Mouse (Mus musculus): ENCODE measurements around the gene Mnd1.

GRCm38 (mm10) chr3:84059261-84059660 lies 96.3 kb downstream of the Mnd1 start:
- no peak for TF ChIP-seq CTCF (IDR thresholded peaks at IDR 0.05; ENCODE audit: extremely low read depth, insufficient read depth, insufficient read length, insufficient replicate concordance)
- no peak for TF ChIP-seq POLR2A (IDR thresholded peaks at IDR 0.05; ENCODE audit: low read depth, low read length)

All from spleen, adult 2 months (tissue).